Mouse (Mus musculus) MEL-GATA-1-ER (cell line): ENCODE measurements around the gene Cpb1.

Experiments used
- DNase-seq: peaks from one replicate; pipeline ENCODE4 v3.0.0-alpha.2; 2012; ENCODE audit warnings: low read depth; ENCODE audit errors: extremely low read depth

The Cpb1 gene

DNA sequence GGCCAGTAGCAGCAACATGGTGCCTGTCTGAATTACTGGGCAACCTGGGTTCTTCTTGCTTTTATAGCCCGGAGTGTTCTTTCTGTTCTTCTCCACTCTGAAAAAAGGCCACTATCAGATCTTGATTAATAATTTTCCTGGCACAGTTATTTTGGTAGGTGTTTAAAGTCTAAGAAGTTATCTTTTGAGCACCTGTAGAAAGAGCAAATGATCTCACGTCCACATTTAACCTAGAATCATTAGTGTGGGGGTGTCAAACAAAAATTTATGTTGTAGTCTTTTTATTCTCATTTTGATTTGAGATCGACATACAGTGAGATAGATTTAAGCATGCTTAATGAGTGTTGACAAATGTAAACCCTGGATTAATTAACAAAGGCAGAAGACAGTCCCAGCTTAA lies at the start of gene Cpb1:
Gene Cpb1, minus strand, starts transcription at position 101 of the 400 bp plus-strand sequence.
- no peak for DNase-seq

DNA sequence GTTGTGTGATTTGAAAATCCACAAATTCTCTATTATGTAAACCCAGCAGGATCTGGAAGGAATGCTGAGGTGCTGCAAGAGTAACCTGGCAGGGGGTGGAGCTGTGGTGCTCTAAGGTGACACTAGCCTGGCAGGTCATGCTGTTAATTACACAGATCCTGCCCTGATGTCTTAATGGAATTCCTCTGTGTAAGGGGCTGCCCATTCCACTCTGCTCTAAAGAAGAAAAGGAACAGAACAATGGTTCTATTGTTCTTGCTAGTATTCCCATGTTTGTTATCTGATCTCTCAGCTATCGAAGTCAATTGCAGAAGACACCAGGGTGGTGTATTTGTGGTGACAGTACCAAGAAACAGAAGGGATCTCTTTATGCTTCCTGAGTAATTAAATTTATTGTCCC lies 41.7 kb upstream of the Cpb1 start:
- no peak for DNase-seq

DNA sequence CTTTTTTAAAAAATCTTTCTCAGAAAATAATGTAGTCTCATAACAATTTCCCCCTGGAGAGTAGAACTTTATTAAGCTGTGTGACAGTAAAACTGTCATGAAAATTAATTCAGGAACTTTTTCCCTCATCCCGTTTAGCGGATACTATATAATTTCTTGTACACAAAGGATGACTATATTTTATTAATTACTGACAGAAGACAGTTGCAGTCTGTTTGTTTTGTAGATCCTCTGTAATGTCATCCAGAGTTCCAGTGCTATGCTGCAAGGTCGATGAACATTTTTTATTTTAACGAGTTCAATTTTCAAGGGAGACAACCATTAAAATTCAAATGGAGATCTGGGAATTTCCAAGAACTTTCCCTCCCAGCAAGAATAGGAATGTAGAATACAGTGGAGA lies 33.6 kb upstream of the Cpb1 start:
- DNase-seq = no peak

DNA sequence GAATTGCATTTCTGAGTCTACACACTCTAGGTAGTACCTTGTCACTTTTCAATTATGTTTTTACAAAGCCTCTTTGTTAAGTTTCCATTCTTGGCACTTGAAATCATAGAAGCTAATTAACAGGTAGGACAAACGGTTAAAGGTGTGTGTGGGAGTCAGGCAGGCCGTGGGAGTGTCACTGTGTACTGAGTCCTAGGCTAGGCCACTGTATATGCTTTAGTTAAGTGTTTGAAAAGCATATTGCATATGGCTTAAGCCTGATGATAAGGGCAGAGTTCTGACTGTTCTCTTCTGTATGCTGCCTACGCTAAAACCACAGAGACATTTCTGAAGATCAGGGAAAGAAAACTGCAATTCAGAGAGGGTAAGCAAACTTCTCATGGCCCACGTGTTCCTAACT lies 31.7 kb upstream of the Cpb1 start:
- DNase-seq = no peak

DNA sequence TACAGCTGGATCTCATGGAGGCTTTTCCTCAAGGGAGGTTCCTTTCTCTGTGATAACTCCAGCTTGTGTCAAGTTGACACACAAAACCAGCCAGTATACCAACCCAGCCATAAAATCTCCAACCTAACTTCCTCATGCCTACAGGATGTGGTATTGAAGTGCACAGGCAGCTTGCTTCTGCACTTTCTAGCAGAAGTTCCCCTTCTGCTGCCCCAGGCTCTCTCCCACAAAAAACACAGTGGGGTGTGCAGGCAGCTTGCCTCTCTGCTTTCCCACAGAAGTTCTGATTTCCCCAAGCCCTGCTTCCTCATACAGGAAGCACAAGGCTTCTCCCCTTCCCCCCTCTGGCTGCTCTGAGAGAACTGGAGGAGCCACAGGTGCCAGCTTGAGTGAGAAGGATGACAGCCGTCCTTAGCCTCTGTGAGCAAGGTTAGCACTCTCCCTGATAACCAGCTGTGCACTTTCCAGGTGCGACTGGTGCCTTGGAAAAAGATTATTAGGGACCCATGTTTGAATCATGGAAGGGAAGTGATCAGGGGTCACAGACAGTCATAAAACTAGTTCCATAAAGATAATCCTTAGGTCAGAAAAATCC lies 29.3 kb upstream of the Cpb1 start:
- peak; percentile 32 for DNase-seq

DNA sequence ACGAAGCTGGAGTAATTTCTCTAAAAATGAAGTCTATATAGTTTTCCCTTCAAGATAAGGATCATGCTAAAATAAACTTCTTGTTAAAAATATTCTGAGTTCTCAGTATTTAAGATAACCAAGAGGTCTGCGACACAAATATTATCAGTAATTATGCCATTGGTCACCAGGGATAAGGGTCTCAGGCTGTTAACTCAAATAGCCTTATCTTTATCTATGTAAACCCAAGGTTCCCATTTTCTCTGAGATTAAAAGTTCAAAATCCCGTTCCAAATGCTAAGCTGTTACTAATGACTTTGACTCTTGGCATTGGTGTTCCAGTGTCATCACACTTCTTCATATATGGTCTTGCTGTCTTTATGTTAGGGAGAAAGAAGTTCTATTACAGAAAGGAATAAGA lies 20.0 kb upstream of the Cpb1 start:
- DNase-seq = no peak

DNA sequence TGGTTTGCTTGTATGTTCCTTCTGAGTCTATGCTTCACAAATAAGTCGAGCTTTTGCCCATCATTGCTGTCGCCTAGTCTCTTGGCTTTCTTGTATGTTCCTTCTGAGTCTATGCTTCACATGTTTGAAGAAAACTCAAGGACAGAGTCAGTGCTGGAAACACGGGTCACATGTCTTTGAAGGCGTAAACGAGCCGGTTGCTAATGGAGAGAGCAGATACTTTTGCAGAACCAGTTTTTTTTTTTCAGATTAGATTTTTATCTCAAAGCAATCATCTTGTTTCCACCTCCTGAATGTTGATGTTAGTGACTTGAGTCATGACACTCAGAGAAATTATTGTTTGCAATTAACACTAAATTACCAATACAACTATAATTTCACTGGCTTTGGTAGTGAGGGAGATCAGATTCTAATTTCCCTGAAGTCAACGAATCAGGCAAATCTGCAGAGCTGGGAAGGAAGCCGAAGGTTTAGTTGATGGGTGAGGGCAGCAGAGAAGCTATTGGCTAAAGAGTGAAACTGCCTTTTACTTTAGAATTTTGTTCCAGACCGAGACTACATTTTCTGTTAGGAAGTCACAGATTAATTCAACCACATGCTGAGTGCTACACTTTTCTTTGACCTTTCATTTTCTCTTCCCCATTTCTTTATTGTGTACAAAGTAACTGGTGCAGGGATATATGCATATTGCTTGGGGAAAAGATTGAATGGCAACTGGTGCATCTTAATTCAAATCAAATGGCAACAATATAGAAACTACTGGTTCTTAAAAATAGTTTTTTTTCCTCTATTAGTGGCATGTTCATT lies 19.2 kb upstream of the Cpb1 start:
- DNase-seq = no peak

DNA sequence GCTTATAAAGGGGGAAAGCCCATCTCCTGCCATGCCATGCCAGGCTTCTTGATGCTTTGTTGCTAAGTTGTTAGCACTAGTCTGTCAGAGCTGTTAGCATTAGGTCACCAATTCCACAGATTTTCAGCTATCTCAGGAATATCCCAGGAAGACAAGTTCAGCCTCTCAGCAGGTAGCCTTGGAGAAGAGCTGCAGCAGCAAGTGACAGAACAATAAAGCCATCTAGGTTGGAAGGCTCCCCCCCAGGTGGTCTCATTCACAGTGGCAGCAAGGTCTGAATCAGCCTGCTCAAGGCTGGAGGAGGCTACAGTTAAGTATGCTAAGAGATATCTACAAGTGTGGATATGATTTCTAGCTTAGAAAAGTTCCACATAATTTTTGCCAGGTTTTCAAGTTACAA lies 15.8 kb upstream of the Cpb1 start:
- no peak for DNase-seq

DNA sequence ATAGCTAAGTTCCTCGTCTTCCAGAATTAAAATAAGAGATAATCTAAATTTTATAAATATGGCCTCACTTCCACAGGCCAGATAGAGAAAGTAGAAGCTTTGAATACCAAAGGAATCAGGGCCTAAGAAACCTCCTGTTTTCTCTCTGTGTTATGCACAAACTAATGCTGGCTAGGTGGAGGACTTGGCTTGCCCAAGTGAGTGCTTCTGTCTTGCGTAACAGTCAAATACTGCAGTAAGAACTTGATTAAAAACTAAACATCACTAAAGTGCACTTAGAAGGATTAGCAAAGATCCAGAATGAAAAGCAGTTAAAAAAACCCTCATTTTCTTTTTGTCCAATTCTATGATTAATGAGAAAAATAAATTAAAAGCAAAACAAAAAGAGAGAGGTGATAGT lies 13.2 kb upstream of the Cpb1 start:
- DNase-seq = no peak

DNA sequence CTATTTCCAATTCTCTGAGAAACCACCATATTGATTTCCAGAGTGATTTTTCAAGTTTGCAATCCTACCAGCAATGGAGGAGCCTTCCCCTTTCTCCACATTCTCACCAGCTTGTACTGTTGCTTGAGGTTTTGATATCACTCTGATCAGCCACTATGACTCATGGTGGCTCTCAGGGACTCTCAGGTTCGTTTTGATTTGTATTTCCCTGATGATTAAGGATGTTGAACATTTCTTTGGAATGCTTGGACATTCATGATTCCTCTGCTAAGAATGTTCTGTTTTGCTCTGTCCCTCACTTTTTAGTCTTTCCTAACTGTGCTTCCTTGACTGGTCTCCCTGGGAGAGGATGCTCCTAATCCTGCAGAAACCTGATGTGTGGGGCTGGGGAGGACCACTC lies 6.3 kb upstream of the Cpb1 start:
- DNase-seq = no peak

DNA sequence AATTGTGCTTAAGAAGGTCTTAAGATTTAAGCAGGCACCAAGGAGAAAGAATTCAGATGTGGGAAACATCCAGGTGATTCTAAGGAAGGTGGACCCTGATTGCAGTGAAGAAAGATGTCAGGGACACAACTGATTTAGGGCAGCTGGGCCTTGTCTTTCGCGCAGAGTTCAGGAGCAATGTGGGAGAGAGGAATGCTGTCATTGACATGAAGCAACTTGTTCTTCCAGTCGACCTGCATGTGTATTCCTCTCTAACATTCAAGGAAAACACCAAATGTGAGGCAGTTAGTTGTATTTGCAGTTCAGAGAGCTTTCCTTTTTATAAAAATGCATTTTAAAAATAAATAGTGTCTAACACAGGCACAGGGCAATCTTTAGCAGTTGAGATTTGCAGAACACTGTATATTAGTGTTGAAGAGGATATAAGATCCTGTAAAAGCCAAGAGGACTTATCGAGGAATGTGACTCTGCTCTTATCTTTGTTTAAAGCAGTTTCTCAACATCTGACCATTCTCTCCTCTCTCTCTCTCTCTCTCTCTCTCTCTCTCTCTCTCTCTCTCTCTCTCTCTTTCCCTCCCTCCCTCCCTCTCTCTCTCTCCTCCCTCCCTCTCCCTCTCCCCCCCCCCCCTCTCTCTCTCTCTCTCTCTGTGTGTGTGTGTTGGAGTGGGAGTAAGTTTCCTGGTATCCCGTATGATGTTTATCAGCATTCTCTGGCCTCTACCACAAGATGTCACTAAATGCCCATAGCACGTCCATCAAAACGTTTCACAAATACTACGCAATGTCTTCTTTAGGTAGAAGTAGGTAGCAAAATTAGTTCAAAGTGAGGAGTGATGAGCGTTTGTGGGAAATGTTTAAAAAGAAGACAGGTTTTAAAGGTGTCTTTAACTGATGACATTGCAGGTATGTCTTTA lies 20.7 kb downstream of the Cpb1 start:
- no peak for DNase-seq

DNA sequence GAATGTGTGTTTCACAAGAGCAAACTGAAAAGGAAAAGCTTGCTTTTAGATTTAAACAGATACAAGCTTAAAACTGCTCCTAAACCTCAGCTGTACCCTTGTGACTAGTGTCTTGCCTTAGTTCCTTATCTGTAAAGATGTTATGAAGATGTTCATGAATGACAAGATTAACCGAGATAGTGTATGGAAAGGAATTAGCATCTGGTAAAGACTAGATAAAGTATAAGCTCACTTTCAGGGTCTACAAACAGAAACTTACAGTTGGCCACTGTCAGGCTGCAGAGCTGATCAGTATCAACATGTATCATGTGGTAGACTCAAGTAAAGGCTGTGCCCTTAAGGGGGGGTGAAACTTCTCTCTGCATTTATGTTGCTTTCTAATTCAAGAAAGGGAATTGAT lies 31.6 kb downstream of the Cpb1 start:
- DNase-seq = no peak

DNA sequence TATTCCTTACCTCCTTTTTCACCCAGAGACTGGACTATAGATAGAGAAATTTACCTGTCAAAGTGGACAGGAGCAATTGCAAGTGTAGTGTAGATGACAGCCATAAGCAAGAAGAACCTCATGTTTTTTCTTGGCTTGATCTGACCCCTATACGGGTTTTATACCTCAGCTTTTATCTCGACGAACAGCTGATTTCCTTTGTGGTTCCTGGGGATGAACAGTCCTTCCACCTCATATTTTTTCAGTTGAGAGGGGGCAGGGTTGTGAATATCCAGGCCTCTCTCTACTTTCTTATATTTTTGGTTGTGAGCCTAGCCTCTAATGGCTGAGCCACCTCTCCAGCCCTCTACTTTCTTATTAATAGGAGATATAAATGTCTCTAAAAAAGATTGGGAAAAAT lies 33.5 kb downstream of the Cpb1 start, which contains the start of gene Cpa3:
Gene Cpa3, minus strand, starts transcription at position 132 of the 400 bp plus-strand sequence.
- DNase-seq = peak; percentile 17

DNA sequence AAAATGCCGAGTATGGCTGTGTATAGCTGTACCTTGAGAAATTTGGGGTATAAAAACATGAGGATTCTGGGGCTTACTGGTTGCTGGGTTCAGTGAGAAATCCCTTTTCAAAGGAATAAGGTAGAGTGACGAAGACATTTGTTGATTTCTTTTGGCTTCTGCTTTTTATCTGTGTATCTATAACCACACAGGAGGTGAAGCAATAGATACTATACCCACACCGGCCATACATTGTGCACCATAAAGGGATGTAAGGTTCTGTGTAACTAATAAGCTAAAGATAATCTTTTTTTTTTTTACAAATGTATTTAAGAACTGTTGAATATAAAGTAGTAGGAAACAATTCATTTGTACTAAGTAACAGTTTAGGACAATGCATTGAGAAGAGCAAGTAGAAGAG lies 35.8 kb downstream of the Cpb1 start:
- DNase-seq = no peak

DNA sequence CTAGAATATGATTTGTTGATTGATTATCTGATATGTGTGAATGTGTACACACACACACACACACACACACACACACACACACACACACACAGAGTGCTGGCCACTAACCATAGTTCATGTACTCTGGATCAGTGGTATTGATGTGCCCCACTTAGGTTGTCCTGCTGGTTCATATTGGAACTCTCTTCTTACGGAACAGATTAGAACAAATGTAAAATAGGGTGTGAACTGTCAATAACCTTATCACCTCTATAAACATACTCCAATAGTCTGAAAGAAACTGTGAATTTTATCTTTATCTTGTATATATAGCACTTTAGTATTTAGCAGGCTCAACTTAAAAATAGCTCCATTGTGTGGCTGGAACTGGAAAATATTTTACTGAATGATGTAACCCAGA lies 38.6 kb downstream of the Cpb1 start:
- DNase-seq = no peak

DNA sequence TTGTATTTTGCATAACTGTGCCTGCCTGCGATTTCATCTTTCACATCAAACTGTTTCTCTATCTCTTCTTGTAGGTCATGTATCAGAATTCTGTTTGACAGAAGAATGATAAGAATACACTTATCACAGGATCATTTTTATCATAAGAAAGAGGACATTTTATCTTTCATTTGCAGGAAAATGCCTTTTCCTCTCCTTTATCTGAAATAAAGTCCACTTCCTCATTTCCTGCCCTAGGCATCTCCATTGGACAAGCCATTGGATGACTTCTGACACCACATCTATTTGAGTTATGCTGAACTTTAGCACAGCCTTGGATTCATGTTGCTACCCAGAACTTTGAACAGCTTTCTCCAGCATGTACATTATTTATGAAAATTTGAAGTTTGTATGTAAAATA lies 46.5 kb downstream of the Cpb1 start:
- peak; percentile 5 for DNase-seq

DNA sequence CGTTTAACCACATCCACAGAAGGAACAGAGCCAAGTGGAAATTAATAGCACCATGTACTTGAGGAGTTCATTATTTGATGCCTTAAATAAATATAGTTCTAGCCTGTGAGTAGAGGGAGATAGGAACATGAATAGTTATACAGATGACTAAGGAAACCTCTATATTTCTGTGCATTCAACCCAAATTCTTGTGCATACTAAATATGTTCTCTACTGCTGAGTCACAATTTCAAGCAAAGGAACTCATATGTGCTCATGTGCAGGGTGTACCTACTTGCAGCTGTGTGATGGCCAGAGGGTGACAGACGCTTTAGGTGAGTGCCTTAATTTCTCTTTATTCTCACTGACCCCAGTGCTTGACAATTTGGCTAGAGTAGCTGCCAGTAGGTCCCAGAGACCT lies 50.1 kb downstream of the Cpb1 start:
- DNase-seq = no peak

DNA sequence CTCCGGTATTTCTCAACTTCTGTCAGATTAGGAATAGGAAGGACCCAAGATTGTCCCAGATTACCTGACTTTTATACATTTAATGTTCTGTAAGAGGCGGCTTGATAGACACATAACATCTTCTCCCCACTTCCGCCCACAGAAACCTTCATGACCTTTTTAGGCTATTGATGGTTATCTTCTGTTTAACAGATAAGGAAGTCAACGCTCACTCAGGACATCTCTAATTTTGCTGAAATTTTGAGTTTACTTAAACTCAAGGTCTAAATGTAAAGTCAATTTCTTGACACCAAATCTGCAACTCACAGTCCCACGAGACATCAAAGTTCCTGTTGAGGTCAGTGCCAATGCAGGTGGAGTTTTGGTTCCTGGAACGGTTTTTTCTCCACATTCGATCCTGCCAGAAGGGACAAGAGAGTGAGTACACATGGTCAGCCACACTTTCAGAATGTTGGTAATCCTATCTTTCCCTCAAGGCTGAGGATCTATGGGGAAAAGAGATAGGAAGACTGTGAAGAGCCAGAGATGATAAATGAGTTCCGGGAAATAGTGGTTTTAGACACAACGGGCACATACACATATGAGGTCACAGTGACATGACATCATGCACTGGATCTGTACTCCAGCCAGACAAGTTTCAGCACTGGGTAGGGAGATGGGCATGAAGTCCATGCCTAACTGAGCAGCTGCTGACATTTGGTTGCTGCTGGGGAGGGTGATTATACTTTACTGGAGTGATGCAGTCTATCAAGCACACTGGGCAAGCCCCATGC lies 52.4 kb downstream of the Cpb1 start:
- DNase-seq = no peak

DNA sequence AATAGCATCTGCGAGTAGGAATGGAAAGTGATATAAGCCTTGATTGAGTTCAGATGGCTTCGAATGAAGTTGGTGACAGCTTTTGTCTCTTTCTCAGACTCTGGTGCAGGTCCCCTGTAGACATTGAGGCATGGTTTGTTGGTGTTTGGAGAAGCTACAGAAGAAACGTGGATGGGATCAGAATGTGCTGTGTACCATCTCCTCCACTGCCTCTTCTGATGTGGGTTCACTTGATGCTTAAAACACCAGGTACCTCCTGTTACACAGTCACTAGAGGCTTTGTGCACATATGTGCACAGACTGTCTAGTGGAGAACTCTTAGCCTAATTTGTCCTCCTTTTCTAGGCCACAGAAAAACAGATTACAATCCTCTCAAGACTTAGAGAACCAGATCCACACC lies 53.4 kb downstream of the Cpb1 start:
- no peak for DNase-seq

DNA sequence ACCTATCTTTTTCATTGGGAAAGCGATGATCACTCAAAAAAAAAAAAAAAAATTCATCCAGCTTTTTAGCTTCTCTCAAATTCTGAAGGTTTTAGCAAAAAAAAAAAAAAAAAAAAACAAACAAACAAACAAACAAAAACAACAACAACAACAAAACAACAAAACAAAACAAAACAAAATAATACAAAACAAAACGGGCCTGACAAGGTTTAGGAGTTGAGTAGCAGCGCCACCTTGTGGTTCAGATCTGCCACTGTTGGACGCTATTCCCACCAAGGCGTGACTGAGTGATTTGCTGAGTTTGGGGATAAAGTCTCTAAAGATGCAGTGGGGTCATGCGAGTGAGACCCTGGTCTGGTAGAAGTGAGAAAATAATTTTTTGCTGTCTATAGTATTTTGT lies 76.7 kb downstream of the Cpb1 start:
- peak; percentile 23 for DNase-seq
